Mouse (Mus musculus): ENCODE data around the gene Fxyd1. TPM values are rescaled to one million over a fixed set of nuclear protein-coding genes. Genes with fewer than 3 reads are reported as not detected.

Fxyd1 gene
- polyA plus RNA-seq (2012; rRNA removed), result 330 and 336 TPM in 2 replicates

DNA sequence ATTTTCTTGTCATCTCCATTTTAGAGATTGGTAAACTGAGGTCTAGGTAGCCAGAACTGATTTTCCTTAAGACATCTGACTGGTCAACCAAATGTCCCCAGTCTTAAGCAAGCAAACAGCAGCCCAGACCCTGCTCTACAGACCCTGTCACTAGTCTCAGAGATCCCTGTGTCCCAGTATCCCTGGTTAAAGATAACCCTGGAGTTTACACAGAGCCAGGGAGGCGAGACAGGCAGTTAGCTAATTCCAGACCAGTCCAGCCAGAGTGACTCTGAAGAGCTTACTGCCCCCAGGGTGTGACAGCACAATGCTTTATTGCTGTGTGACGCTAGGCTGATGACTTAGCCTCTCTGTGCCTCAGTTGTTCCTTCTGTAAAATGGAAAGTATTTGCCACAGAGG is at the start of gene Fxyd1:
Gene Fxyd1 (minus strand): TSS at position 129 of the 400 bp plus-strand sequence.
- WGBS, result 74% methylated on average over 2 of the region's 2 CpGs
- no peak for TF ChIP-seq POLR2A (IDR thresholded peaks at IDR 0.05; ENCODE audit: borderline replicate concordance, extremely low read depth, low read depth, low read length)
- TF ChIP-seq CTCF (IDR thresholded peaks at IDR 0.05; ENCODE audit: insufficient read depth, low read length), result no peak
- Histone ChIP-seq H3K4me3 (replicated peaks; ENCODE audit: extremely low read depth, low read depth, low read length) (no peak within 1 kb of the TSS), H3K4me1 (ENCODE audit: control insufficient read depth, insufficient read depth, low read length) (peaks cover 3% of the 10 kb centered on the region)
- DNase-seq, result no peak

DNA sequence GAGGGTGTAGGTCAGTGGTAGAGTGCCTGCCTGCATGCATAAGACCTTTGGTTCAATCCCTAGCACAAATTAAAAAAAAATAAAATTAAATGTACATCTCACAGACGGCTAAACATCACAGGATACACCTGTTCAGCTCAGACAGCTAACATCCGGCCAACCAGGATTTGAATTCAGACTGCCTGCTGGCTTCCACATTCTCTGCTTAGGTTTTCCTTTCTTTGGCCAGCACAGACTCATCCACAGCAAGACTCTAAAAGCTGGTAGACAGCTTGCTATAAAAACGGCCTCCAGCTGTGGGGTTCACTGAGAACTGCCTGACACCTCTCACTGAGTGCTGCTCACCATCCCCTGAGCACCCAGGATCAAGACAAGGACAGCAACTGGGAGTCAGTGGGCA is 49.2 kb upstream of the Fxyd1 start:
- DNase-seq, result no peak
- WGBS, result 41% methylated on average over 3 of the region's 3 CpGs

DNA sequence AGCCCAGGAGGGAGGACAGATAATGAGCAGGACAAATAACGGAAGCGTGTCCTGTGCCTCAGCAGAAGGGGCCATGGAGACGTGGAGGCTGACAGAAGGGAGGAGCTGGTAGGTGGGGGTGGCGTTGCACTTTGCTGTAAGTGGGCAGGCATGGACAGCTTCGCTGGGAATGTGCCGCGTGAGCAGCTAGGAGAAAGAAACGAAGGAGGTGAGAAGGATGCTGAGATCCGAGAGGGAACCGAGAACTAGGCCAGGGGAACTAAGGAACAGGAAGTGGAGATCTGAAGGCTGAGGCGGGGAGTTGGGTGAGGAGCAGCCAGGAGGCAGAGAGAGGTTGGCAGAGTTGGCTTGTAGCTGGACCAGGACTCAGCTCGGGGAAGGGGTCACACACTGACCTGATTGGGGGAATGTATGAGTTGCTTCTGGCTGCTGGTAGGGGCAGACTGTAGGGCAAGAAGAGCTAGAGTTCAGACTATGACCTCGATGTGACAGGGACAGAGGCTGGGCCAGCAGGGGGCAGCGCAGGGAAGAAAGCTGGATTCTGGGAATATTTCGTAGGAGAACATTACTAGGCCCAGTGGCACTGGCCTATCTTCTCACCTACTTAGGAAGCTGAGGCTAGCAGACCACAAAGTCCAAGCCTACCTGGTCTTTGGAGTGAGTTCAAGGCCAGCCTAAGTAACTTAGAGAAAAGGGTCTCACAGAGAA is 48.2 kb upstream of the Fxyd1 start:
- WGBS, result 41% methylated on average over 15 of the region's 15 CpGs
- no peaks in the 10 kb centered on the region for H3K4me1 ChIP-seq (ENCODE audit: control insufficient read depth, insufficient read depth, low read length)
- TF ChIP-seq CTCF (IDR thresholded peaks at IDR 0.05; ENCODE audit: insufficient read depth, low read length) (peak; percentile 60), POLR2A (IDR thresholded peaks at IDR 0.05; ENCODE audit: borderline replicate concordance, extremely low read depth, low read depth, low read length) (no peak)
- H3K4me3 ChIP-seq (replicated peaks; ENCODE audit: extremely low read depth, low read depth, low read length), result no peak overlapping the region
- DNase-seq, result peak; percentile 53

More for the DNA sequence above, 49.2 kb upstream of the Fxyd1 start:
- TF ChIP-seq CTCF (IDR thresholded peaks at IDR 0.05; ENCODE audit: insufficient read depth, low read length), result no peak
- no peak for TF ChIP-seq POLR2A (IDR thresholded peaks at IDR 0.05; ENCODE audit: borderline replicate concordance, extremely low read depth, low read depth, low read length)
- H3K4me3 ChIP-seq (replicated peaks; ENCODE audit: extremely low read depth, low read depth, low read length), result no peak overlapping the region
- H3K4me1 ChIP-seq (ENCODE audit: control insufficient read depth, insufficient read depth, low read length), result no peaks in the 10 kb centered on the region

GRCm38 (mm10) chr7:31100786-31101185 is 43.8 kb upstream of the Fxyd1 start:
- Histone ChIP-seq H3K4me3 (replicated peaks; ENCODE audit: extremely low read depth, low read depth, low read length) (no peak overlapping the region), H3K4me1 (ENCODE audit: control insufficient read depth, insufficient read depth, low read length) (no peaks in the 10 kb centered on the region)
- no peak for DNase-seq
- WGBS, result 64% methylated on average over 14 of the region's 14 CpGs
- TF ChIP-seq CTCF (IDR thresholded peaks at IDR 0.05; ENCODE audit: insufficient read depth, low read length), result no peak
- TF ChIP-seq POLR2A (IDR thresholded peaks at IDR 0.05; ENCODE audit: borderline replicate concordance, extremely low read depth, low read depth, low read length), result no peak

DNA sequence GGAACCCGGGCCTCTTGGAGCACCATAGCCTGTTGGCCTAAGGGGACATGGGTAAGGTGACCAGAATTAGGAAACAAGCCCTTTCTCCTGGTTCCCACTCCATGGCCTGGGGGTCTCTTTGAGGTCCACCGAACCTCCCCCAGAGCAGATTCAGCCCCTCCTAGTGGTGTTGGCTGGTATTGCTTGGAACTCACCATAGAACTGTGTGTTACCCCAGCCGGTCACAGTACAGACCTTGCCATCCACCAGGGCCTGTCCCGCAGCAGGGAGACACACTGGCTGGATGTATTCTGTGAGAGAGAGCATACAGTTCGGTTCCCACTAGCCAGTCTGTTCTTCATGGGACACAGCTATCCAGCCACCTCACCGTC is 42.6 kb upstream of the Fxyd1 start:
- WGBS, result 84% methylated on average over 6 of the region's 6 CpGs
- no peak overlapping the region for H3K4me3 ChIP-seq (replicated peaks; ENCODE audit: extremely low read depth, low read depth, low read length)

GRCm38 (mm10) chr7:31098697-31099611 is 42.0 kb upstream of the Fxyd1 start:
- TF ChIP-seq CTCF (IDR thresholded peaks at IDR 0.05; ENCODE audit: insufficient read depth, low read length) (no peak), POLR2A (IDR thresholded peaks at IDR 0.05; ENCODE audit: borderline replicate concordance, extremely low read depth, low read depth, low read length) (no peak)
- H3K4me1 ChIP-seq (ENCODE audit: control insufficient read depth, insufficient read depth, low read length), result no peaks in the 10 kb centered on the region
- no peak overlapping the region for H3K4me3 ChIP-seq (replicated peaks; ENCODE audit: extremely low read depth, low read depth, low read length)
- no peak for DNase-seq
- WGBS, result 79% methylated on average over 22 of the region's 22 CpGs

More for the DNA sequence above, 42.6 kb upstream of the Fxyd1 start:
- DNase-seq, result no peak
- TF ChIP-seq CTCF (IDR thresholded peaks at IDR 0.05; ENCODE audit: insufficient read depth, low read length) (no peak), POLR2A (IDR thresholded peaks at IDR 0.05; ENCODE audit: borderline replicate concordance, extremely low read depth, low read depth, low read length) (no peak)
- H3K4me1 ChIP-seq (ENCODE audit: control insufficient read depth, insufficient read depth, low read length), result no peaks in the 10 kb centered on the region

GRCm38 (mm10) chr7:31097583-31098248 is 40.7 kb upstream of the Fxyd1 start:
- TF ChIP-seq CTCF (IDR thresholded peaks at IDR 0.05; ENCODE audit: insufficient read depth, low read length) (peak; percentile 91), POLR2A (IDR thresholded peaks at IDR 0.05; ENCODE audit: borderline replicate concordance, extremely low read depth, low read depth, low read length) (peak; percentile 3; the same call in 1 of the 2 replicates)
- DNase-seq, result peak; percentile 85
- 41% methylated on average over 20 of the region's 20 CpGs for WGBS

GRCm38 (mm10) chr7:31096892-31097564 is 40.0 kb upstream of the Fxyd1 start:
- H3K4me3 ChIP-seq (replicated peaks; ENCODE audit: extremely low read depth, low read depth, low read length), result no peak overlapping the region
- TF ChIP-seq CTCF (IDR thresholded peaks at IDR 0.05; ENCODE audit: insufficient read depth, low read length) (no peak), POLR2A (IDR thresholded peaks at IDR 0.05; ENCODE audit: borderline replicate concordance, extremely low read depth, low read depth, low read length) (no peak)
- H3K4me1 ChIP-seq (ENCODE audit: control insufficient read depth, insufficient read depth, low read length), result no peaks in the 10 kb centered on the region
- DNase-seq, result no peak
- WGBS, result 77% methylated on average over 9 of the region's 9 CpGs

More at GRCm38 (mm10) chr7:31097583-31098248, 40.7 kb upstream of the Fxyd1 start:
- no peaks in the 10 kb centered on the region for H3K4me1 ChIP-seq (ENCODE audit: control insufficient read depth, insufficient read depth, low read length)
- H3K4me3 ChIP-seq (replicated peaks; ENCODE audit: extremely low read depth, low read depth, low read length), result no peak overlapping the region

All from lung, adult 2 months (tissue).